Mouse (Mus musculus): ENCODE data around the gene Smim5. TPM values are rescaled to one million over a fixed set of nuclear protein-coding genes. Genes with fewer than 3 reads are reported as not detected.
"Not testable (repeated sequence)": the region's sequence is repeated elsewhere in the genome, so short reads cannot be mapped to it uniquely, and the experiment has no call there.

Gene Smim5
- under 1 TPM; 0.29 to 0.65 (median 0.42) TPM for total RNA-seq (2022)

DNA sequence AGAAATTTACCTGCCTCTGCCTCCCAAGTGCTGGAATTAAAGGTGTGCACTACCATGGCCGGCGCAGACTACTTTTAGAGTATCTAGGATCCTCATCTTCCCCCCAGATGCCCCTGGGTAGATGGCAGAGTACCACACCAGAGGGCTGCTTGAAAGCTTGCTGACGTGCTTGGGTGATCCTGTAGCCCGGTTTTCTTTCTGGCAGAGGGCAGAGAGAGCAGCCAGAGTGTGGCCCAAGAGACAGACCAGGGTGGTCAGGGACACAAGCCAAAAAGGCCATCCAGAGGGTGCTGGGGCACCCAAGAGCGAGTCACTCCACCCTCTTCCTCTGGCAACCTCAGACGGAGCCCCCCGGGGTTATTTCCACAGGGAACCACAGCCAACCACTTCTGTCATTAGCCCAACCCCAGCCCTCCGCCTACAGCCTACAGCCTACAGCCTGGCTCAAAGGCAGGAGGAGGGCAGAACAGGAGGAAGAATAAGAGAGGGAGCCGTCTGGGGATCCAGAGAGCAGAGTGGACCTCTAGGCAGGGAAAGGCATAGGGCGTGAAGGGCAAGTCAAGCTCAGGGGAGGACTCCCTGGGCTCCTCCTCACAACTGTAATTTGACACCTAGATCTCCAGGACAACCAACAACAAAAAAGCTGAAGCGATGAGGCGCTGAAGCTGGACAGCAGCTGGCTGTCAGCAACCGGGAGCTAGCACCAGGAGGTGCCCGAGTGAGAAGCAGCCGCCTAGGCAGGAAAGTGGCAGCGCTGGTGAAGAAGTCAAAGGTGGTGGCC is at the start of gene Smim5:
TSS of gene Smim5 (plus strand) at position 481 of the 781 bp plus-strand sequence.
- no peak for DNase-seq

GRCm38 (mm10) chr11:115854674-115855073 is 45.1 kb upstream of the Smim5 start:
- no peak for DNase-seq

- not testable (repeated sequence) for DNase-seq
Observed at GRCm38 (mm10) chr11:115857146-115857545, 42.6 kb upstream of the Smim5 start.

- no peak for DNase-seq
Observed at GRCm38 (mm10) chr11:115857936-115858335, 41.8 kb upstream of the Smim5 start.

- DNase-seq = no peak
Observed at GRCm38 (mm10) chr11:115858354-115858753, 41.4 kb upstream of the Smim5 start, which contains the start of gene Myo15b. Gene Myo15b, plus strand, starts transcription at chr11:115858406.

- peak; percentile 58 for DNase-seq
Observed at GRCm38 (mm10) chr11:115859143-115859945, 40.4 kb upstream of the Smim5 start.

DNA sequence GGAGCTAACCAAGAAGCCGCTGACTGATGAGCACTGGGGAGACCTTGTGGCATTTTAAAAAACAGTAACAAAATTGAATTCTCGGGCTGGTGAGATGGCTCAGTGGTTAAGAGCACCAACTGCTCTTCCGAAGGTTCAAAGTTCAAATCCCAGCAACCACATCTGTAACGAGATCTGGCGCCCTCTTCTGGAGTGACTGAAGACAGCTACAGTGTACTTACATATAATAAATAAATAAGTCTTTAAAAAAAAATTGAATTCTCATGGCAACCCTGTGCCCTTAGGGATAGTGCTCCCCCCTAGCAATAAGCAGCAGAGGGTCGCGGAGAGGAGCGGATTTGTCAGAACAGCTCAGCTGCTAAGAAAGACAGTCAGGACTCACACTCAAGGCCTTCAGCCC is 35.9 kb upstream of the Smim5 start:
- DNase-seq = no peak

DNA sequence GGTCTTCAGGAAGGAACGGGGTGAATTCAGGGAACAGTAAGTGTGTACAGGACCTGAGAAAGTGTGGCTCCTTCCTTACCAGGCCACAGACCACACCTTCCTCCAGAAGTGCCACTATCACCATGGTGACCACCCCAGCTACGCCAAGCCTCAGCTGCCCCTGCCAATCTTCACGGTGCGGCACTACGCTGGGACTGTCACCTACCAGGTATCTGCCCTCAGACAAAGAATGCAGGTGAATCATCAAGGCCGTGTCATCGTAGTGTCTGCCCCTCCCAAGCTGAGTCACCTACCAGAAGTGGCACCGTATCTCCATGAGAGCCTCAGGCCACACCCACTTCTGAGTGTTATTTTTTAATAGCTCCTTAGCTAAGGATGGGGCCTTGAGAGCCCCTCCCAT is 30.4 kb upstream of the Smim5 start:
- DNase-seq = no peak

DNA sequence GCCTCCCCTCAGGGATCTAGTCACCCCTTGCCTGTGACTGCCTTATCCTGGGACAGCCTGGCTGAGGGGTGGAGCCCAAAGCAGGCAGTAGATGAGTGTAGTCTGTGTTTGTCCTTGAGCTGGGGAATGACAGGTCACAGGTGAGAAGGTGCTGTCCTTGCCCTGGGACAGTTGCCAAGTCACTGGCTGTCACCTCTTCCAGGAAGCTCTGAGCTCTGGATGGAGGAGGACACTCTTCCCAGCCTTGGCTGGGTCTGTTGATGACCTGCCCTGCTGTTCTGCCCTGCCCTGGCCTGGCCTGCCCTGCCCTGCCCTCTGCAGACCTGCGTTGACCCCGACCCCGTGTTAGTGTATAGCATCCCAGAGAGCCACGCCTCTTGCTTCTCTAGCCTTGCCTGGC is 27.3 kb upstream of the Smim5 start:
- no peak for DNase-seq

GRCm38 (mm10) chr11:115875935-115876334 is 23.8 kb upstream of the Smim5 start:
- DNase-seq = no peak

GRCm38 (mm10) chr11:115876438-115876837 is 23.3 kb upstream of the Smim5 start:
- DNase-seq = no peak

- DNase-seq = no peak
Observed at GRCm38 (mm10) chr11:115877174-115877755, 22.5 kb upstream of the Smim5 start.

- DNase-seq = no peak
Observed at GRCm38 (mm10) chr11:115878071-115878470, 21.7 kb upstream of the Smim5 start.

DNA sequence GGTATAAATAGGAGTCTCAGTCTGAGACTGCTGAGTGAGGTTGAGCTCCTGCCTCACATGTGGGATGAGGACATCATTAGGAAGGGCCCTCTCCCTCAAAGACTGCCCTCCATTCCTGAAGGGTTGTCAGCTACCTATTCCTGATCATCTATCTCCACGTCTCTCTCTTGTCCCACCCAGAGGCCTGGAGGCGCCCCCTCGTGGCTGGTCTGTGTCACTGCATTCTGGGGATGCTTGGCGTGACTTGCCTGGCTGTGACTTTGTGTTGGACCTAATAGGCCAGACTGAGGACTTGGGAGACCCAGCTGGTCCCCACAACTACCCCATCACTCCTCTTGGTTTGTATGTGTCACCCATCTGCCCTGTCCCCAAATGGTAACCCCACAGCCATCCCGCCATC is 18.8 kb upstream of the Smim5 start:
- DNase-seq = no peak

- no peak for DNase-seq
Observed at GRCm38 (mm10) chr11:115883251-115883650, 16.5 kb upstream of the Smim5 start.

DNA sequence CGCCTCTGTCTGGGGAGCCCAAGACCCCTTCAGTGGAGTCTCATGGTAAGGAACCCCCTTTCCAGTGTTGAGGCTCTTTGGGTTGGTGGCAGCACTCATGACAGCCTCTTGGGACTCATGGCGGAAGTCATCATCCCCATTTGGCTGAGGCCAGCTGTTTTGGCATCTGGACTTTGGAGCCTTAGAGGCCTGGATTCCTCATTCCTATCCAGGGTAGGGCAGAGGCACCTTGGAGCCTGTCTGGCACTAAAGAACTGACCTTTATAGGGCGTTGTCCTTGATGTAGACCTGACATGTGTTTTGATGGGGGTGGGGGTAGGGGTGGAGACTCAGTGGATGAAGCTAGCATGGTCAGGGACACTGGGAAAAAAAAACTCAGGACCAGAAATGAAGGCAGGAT is 15.4 kb upstream of the Smim5 start:
- no peak for DNase-seq

DNA sequence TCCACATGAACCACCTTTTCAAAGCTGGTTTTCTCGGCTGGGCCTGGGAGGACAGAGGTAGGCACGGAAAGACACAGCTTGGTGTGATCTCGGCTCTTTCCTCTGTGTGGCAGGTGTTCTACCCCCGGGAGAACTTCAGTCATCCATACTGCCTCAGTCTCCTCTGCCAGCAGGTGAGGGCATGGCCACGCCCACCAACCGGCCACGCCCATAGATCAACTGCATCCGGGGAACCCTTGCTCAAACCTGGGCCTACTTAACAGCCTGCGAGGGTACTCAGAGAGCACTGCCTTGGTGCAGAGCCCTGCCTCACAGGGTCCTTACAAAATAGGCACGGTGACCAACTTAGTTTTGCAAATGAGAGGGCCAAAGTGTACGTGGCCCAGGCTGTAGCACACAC is 14.5 kb upstream of the Smim5 start:
- no peak for DNase-seq

- DNase-seq = no peak
Observed at GRCm38 (mm10) chr11:115886446-115886845, 13.3 kb upstream of the Smim5 start.

DNA sequence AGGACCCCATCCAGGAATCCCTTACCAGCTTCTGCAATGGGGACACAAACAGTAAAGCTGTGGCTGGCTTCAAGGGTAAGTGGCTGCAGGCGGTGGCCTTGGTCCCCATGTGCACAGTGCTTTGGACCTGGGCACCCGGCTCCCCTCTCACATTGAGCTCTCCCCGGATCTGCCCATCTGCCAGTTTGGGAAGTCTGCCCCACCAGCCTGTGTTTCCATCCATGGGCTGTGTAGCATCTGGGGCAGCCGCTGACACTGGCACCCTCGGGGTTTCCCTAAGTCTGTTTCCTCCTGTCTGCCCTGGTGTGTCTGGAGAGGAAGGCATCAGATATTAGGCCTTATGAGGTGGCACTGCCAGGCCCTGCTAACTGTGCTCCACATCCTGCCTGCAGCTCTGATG is 11.7 kb upstream of the Smim5 start:
- DNase-seq = no peak

- no peak for DNase-seq
Observed at GRCm38 (mm10) chr11:115889159-115889558, 10.6 kb upstream of the Smim5 start.

DNA sequence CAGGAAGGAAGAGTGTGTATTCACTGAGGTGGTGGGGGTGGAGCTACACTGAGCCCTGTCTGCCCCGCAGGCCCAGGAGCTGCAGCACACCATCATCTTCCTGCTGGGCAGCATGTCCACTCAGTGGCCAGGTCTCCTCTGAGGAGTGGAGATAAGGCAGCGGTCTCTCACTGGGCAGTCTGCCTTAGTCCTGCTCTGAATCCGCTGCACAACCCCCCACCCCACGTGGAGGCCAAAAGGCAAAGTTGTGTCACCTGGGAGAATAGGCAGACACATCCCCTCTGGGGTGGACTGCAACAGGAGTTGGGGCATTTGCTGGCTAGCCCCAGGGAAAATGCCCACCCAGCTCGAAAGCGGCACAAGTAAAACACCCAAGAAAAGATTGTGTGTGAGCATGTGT is 7.6 kb upstream of the Smim5 start:
- no peak for DNase-seq

- DNase-seq = no peak
Observed at GRCm38 (mm10) chr11:115893071-115893470, 6.7 kb upstream of the Smim5 start.

DNA sequence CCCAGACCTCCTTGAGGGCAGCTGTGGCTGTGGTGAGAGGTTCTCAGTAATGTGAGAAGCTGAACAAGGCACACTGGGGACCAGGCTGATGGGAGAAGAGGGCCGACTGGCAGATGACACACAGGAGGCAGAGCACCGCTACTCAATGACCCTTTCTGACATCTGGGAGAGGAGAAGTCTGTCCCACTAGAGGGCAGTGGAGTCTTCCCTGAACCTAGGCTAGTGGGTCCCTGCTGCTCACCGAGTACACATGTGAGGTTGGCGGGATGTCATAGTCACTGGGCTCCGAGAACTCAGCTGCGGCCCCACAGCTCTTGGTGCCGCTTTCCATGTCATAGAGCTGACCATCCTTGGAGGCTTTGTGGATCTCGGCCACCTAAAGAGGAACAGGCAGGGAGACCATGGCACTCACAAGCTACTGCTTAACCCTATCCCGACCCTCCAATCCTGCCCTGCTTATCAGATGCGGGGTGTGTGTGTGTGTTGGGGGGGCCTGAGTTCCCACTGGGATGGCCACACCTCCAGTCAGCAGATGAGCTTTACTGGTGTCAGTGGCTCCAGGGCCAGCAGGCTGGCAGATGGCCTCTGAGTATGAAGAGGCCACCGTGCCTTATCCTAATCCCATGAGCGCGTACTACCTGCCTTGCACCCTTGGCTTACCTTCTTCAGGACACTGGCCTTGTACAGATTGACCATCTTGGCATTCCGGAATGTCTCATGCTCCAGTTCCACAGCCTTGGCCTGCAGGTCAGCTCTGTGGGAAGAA is 4.8 kb upstream of the Smim5 start:
- DNase-seq = no peak
